Mouse (Mus musculus) lung, postnatal 4 days (tissue): ENCODE results near the gene Cnot10.

Source experiments
- DNase-seq, 2 experiments: peaks; one replicate each; pipeline ENCODE4 v3.0.0; 2021

Cnot10 gene

GRCm38 (mm10) chr9:114576001-114576400, 64.0 kb downstream of the Cnot10 start:
- no peak for DNase-seq

GRCm38 (mm10) chr9:114573528-114573927, 66.5 kb downstream of the Cnot10 start:
- DNase-seq, result no peak

- no peak for DNase-seq
These were observed 71.1 kb downstream of the Cnot10 start for GRCm38 (mm10) chr9:114568682-114569474.

GRCm38 (mm10) chr9:114564667-114565066, 75.3 kb downstream of the Cnot10 start:
- DNase-seq, result no peak

GRCm38 (mm10) chr9:114563761-114564606, 76.0 kb downstream of the Cnot10 start, which contains the start of gene Trim71:
Trim71 (minus strand) TSS chr9:114564369.
- DNase-seq, result peak; percentile 17 to 34

GRCm38 (mm10) chr9:114562919-114563751, 76.8 kb downstream of the Cnot10 start:
- peak; percentile 19 to 41 for DNase-seq

GRCm38 (mm10) chr9:114562031-114562918, 77.7 kb downstream of the Cnot10 start:
- DNase-seq, result peak; percentile 16 to 34

- DNase-seq, result no peak
These were observed 78.4 kb downstream of the Cnot10 start for GRCm38 (mm10) chr9:114561671-114561971.

GRCm38 (mm10) chr9:114560771-114561670, 79.0 kb downstream of the Cnot10 start:
- DNase-seq, result no peak

GRCm38 (mm10) chr9:114560141-114560540, 79.8 kb downstream of the Cnot10 start:
- no peak for DNase-seq

GRCm38 (mm10) chr9:114557086-114557485, 82.9 kb downstream of the Cnot10 start:
- no peak for DNase-seq

GRCm38 (mm10) chr9:114556276-114556855, 83.6 kb downstream of the Cnot10 start:
- no peak for DNase-seq

- DNase-seq, result peak; percentile 66 to 73
These were observed 85.5 kb downstream of the Cnot10 start for GRCm38 (mm10) chr9:114554355-114554979.

GRCm38 (mm10) chr9:114553828-114554227, 86.2 kb downstream of the Cnot10 start:
- DNase-seq, result no peak

GRCm38 (mm10) chr9:114550033-114550432, 90.0 kb downstream of the Cnot10 start:
- DNase-seq, result no peak

- DNase-seq, result no peak
These were observed 90.9 kb downstream of the Cnot10 start for GRCm38 (mm10) chr9:114549117-114549516.

GRCm38 (mm10) chr9:114548496-114548895, 91.5 kb downstream of the Cnot10 start:
- no peak for DNase-seq

GRCm38 (mm10) chr9:114547643-114548077, 92.3 kb downstream of the Cnot10 start:
- DNase-seq, result no peak

GRCm38 (mm10) chr9:114546765-114547164, 93.2 kb downstream of the Cnot10 start:
- DNase-seq, result no peak
